Mouse (Mus musculus): ENCODE data around the gene Zdhhc1. TPM values are rescaled to one million over a fixed set of nuclear protein-coding genes. Genes with fewer than 3 reads are reported as not detected.
A peak's percentile ranks its signal among the peaks of the same experiment; 100 is the strongest.

Gene Zdhhc1
- polyA plus RNA-seq, 1 experiment from 2014 or later = 39.0 TPM

- Histone ChIP-seq H3K36me3 (ENCODE audit: control insufficient read depth, insufficient read depth, low read length) (peaks cover 7% of the 10 kb centered on the region), H3K4me3 (ENCODE audit: low read length) (no peak overlapping the region), H3K9ac (ENCODE audit: low read depth, low read length) (peak overlapping the region; percentile 35), H3K27me3 (replicated peaks; ENCODE audit: control insufficient read depth, insufficient read depth, low read length) (no peaks in the 10 kb centered on the region), H3K4me1 (ENCODE audit: control insufficient read depth, insufficient read depth, low read depth, low read length) (peaks cover 27% of the 10 kb centered on the region), H3K9me3 (ENCODE audit: control insufficient read depth, low read length) (no peaks in the 10 kb centered on the region), H3K27ac (ENCODE audit: low read depth, low read length) (peak overlapping the region; percentile 34; the same call in 1 of the 2 replicates), H3K4me2 (ENCODE audit: low read length) (no peak overlapping the region)
- no peak for ATAC-seq
- 63% methylated on average over 7 of the region's 7 CpGs for WGBS
Measured at GRCm38 (mm10) chr8:105464595-105464994, 32.1 kb downstream of the Zdhhc1 start.

GRCm38 (mm10) chr8:105461085-105461803 is 35.5 kb downstream of the Zdhhc1 start:
- ATAC-seq = no peak

GRCm38 (mm10) chr8:105455218-105455617 is 41.5 kb downstream of the Zdhhc1 start:
- no peaks in the 10 kb centered on the region for H3K9me3 ChIP-seq (ENCODE audit: control insufficient read depth, low read length)
- H3K36me3 ChIP-seq (ENCODE audit: control insufficient read depth, insufficient read depth, low read length) = no peaks in the 10 kb centered on the region
- H3K4me1 ChIP-seq (ENCODE audit: control insufficient read depth, insufficient read depth, low read depth, low read length) = no peaks in the 10 kb centered on the region
- no peak overlapping the region for H3K4me2 ChIP-seq (ENCODE audit: low read length)
- H3K4me3 ChIP-seq (ENCODE audit: low read length) = no peak overlapping the region
- no peak overlapping the region for H3K9ac ChIP-seq (ENCODE audit: low read depth, low read length)
- no peak overlapping the region for H3K27ac ChIP-seq (ENCODE audit: low read depth, low read length)
- WGBS = 67% methylated on average over 10 of the region's 10 CpGs
- ATAC-seq = no peak
- H3K27me3 ChIP-seq (replicated peaks; ENCODE audit: control insufficient read depth, insufficient read depth, low read length) = no peaks in the 10 kb centered on the region

More at GRCm38 (mm10) chr8:105461085-105461803, 35.5 kb downstream of the Zdhhc1 start:
- WGBS = 83% methylated on average over 13 of the region's 13 CpGs
- Histone ChIP-seq H3K9ac (ENCODE audit: low read depth, low read length) (no peak overlapping the region), H3K27ac (ENCODE audit: low read depth, low read length) (no peak overlapping the region), H3K9me3 (ENCODE audit: control insufficient read depth, low read length) (no peaks in the 10 kb centered on the region), H3K4me1 (ENCODE audit: control insufficient read depth, insufficient read depth, low read depth, low read length) (peaks cover 7% of the 10 kb centered on the region), H3K4me2 (ENCODE audit: low read length) (no peak overlapping the region), H3K36me3 (ENCODE audit: control insufficient read depth, insufficient read depth, low read length) (no peaks in the 10 kb centered on the region), H3K4me3 (ENCODE audit: low read length) (no peak overlapping the region), H3K27me3 (replicated peaks; ENCODE audit: control insufficient read depth, insufficient read depth, low read length) (no peaks in the 10 kb centered on the region)

GRCm38 (mm10) chr8:105454088-105454487 is 42.6 kb downstream of the Zdhhc1 start:
- no peak; the same call in 1 of the 2 replicates for ATAC-seq
- no peaks in the 10 kb centered on the region for H3K4me1 ChIP-seq (ENCODE audit: control insufficient read depth, insufficient read depth, low read depth, low read length)
- H3K4me2 ChIP-seq (ENCODE audit: low read length) = no peak overlapping the region
- H3K4me3 ChIP-seq (ENCODE audit: low read length) = no peak overlapping the region
- no peaks in the 10 kb centered on the region for H3K36me3 ChIP-seq (ENCODE audit: control insufficient read depth, insufficient read depth, low read length)
- 59% methylated on average over 5 of the region's 5 CpGs for WGBS
- H3K27me3 ChIP-seq (replicated peaks; ENCODE audit: control insufficient read depth, insufficient read depth, low read length) = no peaks in the 10 kb centered on the region
- H3K9me3 ChIP-seq (ENCODE audit: control insufficient read depth, low read length) = no peaks in the 10 kb centered on the region
- H3K27ac ChIP-seq (ENCODE audit: low read depth, low read length) = no peak overlapping the region
- no peak overlapping the region for H3K9ac ChIP-seq (ENCODE audit: low read depth, low read length)

- Histone ChIP-seq H3K4me1 (ENCODE audit: control insufficient read depth, insufficient read depth, low read depth, low read length) (no peaks in the 10 kb centered on the region), H3K4me3 (ENCODE audit: low read length) (no peak overlapping the region), H3K27me3 (replicated peaks; ENCODE audit: control insufficient read depth, insufficient read depth, low read length) (no peaks in the 10 kb centered on the region), H3K9ac (ENCODE audit: low read depth, low read length) (no peak overlapping the region), H3K36me3 (ENCODE audit: control insufficient read depth, insufficient read depth, low read length) (no peaks in the 10 kb centered on the region), H3K27ac (ENCODE audit: low read depth, low read length) (no peak overlapping the region), H3K4me2 (ENCODE audit: low read length) (no peak overlapping the region), H3K9me3 (ENCODE audit: control insufficient read depth, low read length) (no peaks in the 10 kb centered on the region)
- ATAC-seq = no peak
- WGBS = 82% methylated on average over 5 of the region's 5 CpGs
Measured at GRCm38 (mm10) chr8:105453296-105453695, 43.4 kb downstream of the Zdhhc1 start.

- H3K4me3 ChIP-seq (ENCODE audit: low read length) = no peak overlapping the region
- no peak overlapping the region for H3K27ac ChIP-seq (ENCODE audit: low read depth, low read length)
- 51% methylated on average over 15 of the region's 15 CpGs for WGBS
- H3K4me2 ChIP-seq (ENCODE audit: low read length) = no peak overlapping the region
- H3K4me1 ChIP-seq (ENCODE audit: control insufficient read depth, insufficient read depth, low read depth, low read length) = no peaks in the 10 kb centered on the region
- no peak for ATAC-seq
- H3K9me3 ChIP-seq (ENCODE audit: control insufficient read depth, low read length) = no peaks in the 10 kb centered on the region
- no peaks in the 10 kb centered on the region for H3K27me3 ChIP-seq (replicated peaks; ENCODE audit: control insufficient read depth, insufficient read depth, low read length)
- H3K9ac ChIP-seq (ENCODE audit: low read depth, low read length) = no peak overlapping the region
- no peaks in the 10 kb centered on the region for H3K36me3 ChIP-seq (ENCODE audit: control insufficient read depth, insufficient read depth, low read length)
Measured at GRCm38 (mm10) chr8:105451903-105452603, 44.6 kb downstream of the Zdhhc1 start.

GRCm38 (mm10) chr8:105450977-105451376 is 45.7 kb downstream of the Zdhhc1 start:
- Histone ChIP-seq H3K4me3 (ENCODE audit: low read length) (no peak overlapping the region), H3K9me3 (ENCODE audit: control insufficient read depth, low read length) (no peaks in the 10 kb centered on the region), H3K27ac (ENCODE audit: low read depth, low read length) (no peak overlapping the region), H3K36me3 (ENCODE audit: control insufficient read depth, insufficient read depth, low read length) (no peaks in the 10 kb centered on the region), H3K4me1 (ENCODE audit: control insufficient read depth, insufficient read depth, low read depth, low read length) (peaks cover 4% of the 10 kb centered on the region), H3K4me2 (ENCODE audit: low read length) (no peak overlapping the region), H3K27me3 (replicated peaks; ENCODE audit: control insufficient read depth, insufficient read depth, low read length) (no peaks in the 10 kb centered on the region), H3K9ac (ENCODE audit: low read depth, low read length) (no peak overlapping the region)
- ATAC-seq = no peak
- 31% methylated on average over 1 of the region's 1 CpGs for WGBS

GRCm38 (mm10) chr8:105448596-105448995 is 48.1 kb downstream of the Zdhhc1 start:
- WGBS = 87% methylated on average over 5 of the region's 5 CpGs
- H3K9ac ChIP-seq (ENCODE audit: low read depth, low read length) = no peak overlapping the region
- H3K4me1 ChIP-seq (ENCODE audit: control insufficient read depth, insufficient read depth, low read depth, low read length) = peaks cover 12% of the 10 kb centered on the region
- no peaks in the 10 kb centered on the region for H3K27me3 ChIP-seq (replicated peaks; ENCODE audit: control insufficient read depth, insufficient read depth, low read length)
- ATAC-seq = no peak
- no peak overlapping the region for H3K4me3 ChIP-seq (ENCODE audit: low read length)
- H3K9me3 ChIP-seq (ENCODE audit: control insufficient read depth, low read length) = no peaks in the 10 kb centered on the region
- no peak overlapping the region for H3K27ac ChIP-seq (ENCODE audit: low read depth, low read length)
- no peaks in the 10 kb centered on the region for H3K36me3 ChIP-seq (ENCODE audit: control insufficient read depth, insufficient read depth, low read length)
- H3K4me2 ChIP-seq (ENCODE audit: low read length) = no peak overlapping the region

- no peak for ATAC-seq
- Histone ChIP-seq H3K4me3 (ENCODE audit: low read length) (no peak overlapping the region), H3K9ac (ENCODE audit: low read depth, low read length) (no peak overlapping the region), H3K27ac (ENCODE audit: low read depth, low read length) (no peak overlapping the region), H3K36me3 (ENCODE audit: control insufficient read depth, insufficient read depth, low read length) (no peaks in the 10 kb centered on the region), H3K4me2 (ENCODE audit: low read length) (no peak overlapping the region), H3K27me3 (replicated peaks; ENCODE audit: control insufficient read depth, insufficient read depth, low read length) (no peaks in the 10 kb centered on the region), H3K9me3 (ENCODE audit: control insufficient read depth, low read length) (no peaks in the 10 kb centered on the region), H3K4me1 (ENCODE audit: control insufficient read depth, insufficient read depth, low read depth, low read length) (peaks cover 12% of the 10 kb centered on the region)
- 94% methylated on average over 3 of the region's 3 CpGs for WGBS
Measured at GRCm38 (mm10) chr8:105448188-105448587, 48.5 kb downstream of the Zdhhc1 start.

All from hindbrain, embryonic 16.5 days (tissue).